Mouse (Mus musculus): ENCODE data around the gene Ipo4. TPM values are rescaled to one million over a fixed set of nuclear protein-coding genes. Genes with fewer than 3 reads are reported as not detected.

The Ipo4 gene
- total RNA-seq, 2 experiments from 2014 or later = 141 to 164 TPM

GRCm38 (mm10) chr14:55575711-55576110 is 60.0 kb downstream of the Ipo4 start:
- intact Hi-C loops (cut with DNase I) = no loop called here
- no peak for DNase-seq (ENCODE audit: extremely low spot score in 1 of 2, low spot score in 2 of 2)

Other genes with a start within 250 kb of the Ipo4 start
- gene Dhrs4, start 157.2 kb downstream of the Ipo4 start, total RNA-seq (2021) = 10 to 100 TPM; 11.6 to 12.9 TPM
- gene Carmil3, start 145.3 kb downstream of the Ipo4 start, total RNA-seq (2021) = 100 to 1,000 TPM; 105 to 109 TPM
- 100 to 1,000 TPM; 176 to 200 TPM for gene Cpne6, start 125.5 kb downstream of the Ipo4 start, total RNA-seq (2021)
- under 1 TPM; 0.18 to 0.49 TPM for gene Nrl, start 111.0 kb downstream of the Ipo4 start, total RNA-seq (2021)
- gene Pck2, start 95.7 kb downstream of the Ipo4 start, total RNA-seq (2021) = 10 to 100 TPM; 13.3 to 15.5 TPM
- 10 to 100 TPM; 66.1 to 68.0 TPM for gene Dcaf11, start 76.0 kb downstream of the Ipo4 start, total RNA-seq (2021)
- not detected for gene A730061H03Rik, start 75.6 kb downstream of the Ipo4 start, total RNA-seq (2021)
- not detected for gene Fitm1, start 60.3 kb downstream of the Ipo4 start, total RNA-seq (2021)
- 10 to 100 TPM; 83.0 to 84.9 TPM for gene Psme1, start 57.8 kb downstream of the Ipo4 start, total RNA-seq (2021)
- gene Emc9, start 50.7 kb downstream of the Ipo4 start, total RNA-seq (2021) = 10 to 100 TPM; 42.7 to 49.1 TPM
- gene Psme2, start 44.8 kb downstream of the Ipo4 start, total RNA-seq (2021) = 10 to 100 TPM; 56.3 to 67.2 TPM
- 10 to 100 TPM; 33.3 to 45.4 TPM for gene Rnf31, start 44.2 kb downstream of the Ipo4 start, total RNA-seq (2021)
- gene Irf9, start 32.4 kb downstream of the Ipo4 start, total RNA-seq (2021) = 10 to 100 TPM; 10.0 to 12.5 TPM
- gene Rec8, start 17.9 kb downstream of the Ipo4 start, total RNA-seq (2021) = 1 to 10 TPM; 2.9 to 3.2 TPM
- 1 to 10 TPM; 3.2 to 5.5 TPM for gene Gm49378, start 1.9 kb upstream of the Ipo4 start, total RNA-seq (2021)
- 10 to 100 TPM; 43.1 to 45.0 TPM for gene Tm9sf1, start 7.8 kb upstream of the Ipo4 start, total RNA-seq (2021)
- gene Tssk4, start 14.2 kb upstream of the Ipo4 start, total RNA-seq (2021) = under 1 TPM; 0.75 to 0.85 TPM
- 10 to 100 TPM; 43.7 to 48.4 TPM for gene Mdp1, start 24.6 kb upstream of the Ipo4 start, total RNA-seq (2021)
- gene Gmpr2, start 36.0 kb upstream of the Ipo4 start, total RNA-seq (2021) = 10 to 100 TPM; 27.6 to 27.9 TPM
- gene Nedd8, start 36.2 kb upstream of the Ipo4 start, total RNA-seq (2021) = 100 to 1,000 TPM; 355 to 367 TPM
- 10 to 100 TPM; 13.9 to 16.0 TPM for gene Tinf2, start 45.9 kb upstream of the Ipo4 start, total RNA-seq (2021)
- gene Tgm1, start 78.0 kb upstream of the Ipo4 start, total RNA-seq (2021) = under 1 TPM in 1 of 2 experiments, not detected in 1; 0.24 TPM
- gene Rabggta, start 86.3 kb upstream of the Ipo4 start, total RNA-seq (2021) = 10 to 100 TPM; 46.6 to 48.2 TPM
- 10 to 100 TPM; 93.2 to 94.9 TPM for gene Dhrs1, start 109.7 kb upstream of the Ipo4 start, total RNA-seq (2021)
- gene Nop9, start 109.7 kb upstream of the Ipo4 start, total RNA-seq (2021) = 10 to 100 TPM; 15.8 to 18.5 TPM
- gene Cideb, start 122.5 kb upstream of the Ipo4 start, total RNA-seq (2021) = under 1 TPM; 0.49 to 0.84 TPM
- gene Ltb4r2, start 125.5 kb upstream of the Ipo4 start, total RNA-seq (2021) = under 1 TPM; 0.41 to 0.43 TPM
- under 1 TPM; 0.51 to 0.64 TPM for gene Ltb4r1, start 130.0 kb upstream of the Ipo4 start, total RNA-seq (2021)
- gene Adcy4, start 148.1 kb upstream of the Ipo4 start, total RNA-seq (2021) = 1 to 10 TPM; 3.3 to 4.0 TPM
- gene Ripk3, start 152.9 kb upstream of the Ipo4 start, total RNA-seq (2021) = 1 to 10 TPM; 2.0 to 2.6 TPM
- gene Nfatc4, start 187.2 kb upstream of the Ipo4 start, total RNA-seq (2021) = 1 to 10 TPM; 3.9 to 4.1 TPM
- gene Nynrin, start 218.1 kb upstream of the Ipo4 start, total RNA-seq (2021) = 10 to 100 TPM; 12.3 to 13.1 TPM
- gene Cbln3, start 248.4 kb upstream of the Ipo4 start, total RNA-seq (2021) = under 1 TPM; 0.28 to 0.65 TPM
- gene Khnyn, start 249.0 kb upstream of the Ipo4 start, total RNA-seq (2021) = 10 to 100 TPM in 1 of 2 experiments, 1 to 10 TPM in 1; 9.8 to 11.3 TPM

Measured in left cerebral cortex, postnatal 10 days (tissue).